Mouse (Mus musculus): ENCODE measurements around the gene Tmem140. TPM values are rescaled to one million over a fixed set of nuclear protein-coding genes. Genes with fewer than 3 reads are reported as not detected.

The Tmem140 gene
- 3.8 and 7.3 TPM in 2 replicates for polyA plus RNA-seq (2011; ENCODE audit: insufficient read length, low read depth, missing spikeins)

DNA sequence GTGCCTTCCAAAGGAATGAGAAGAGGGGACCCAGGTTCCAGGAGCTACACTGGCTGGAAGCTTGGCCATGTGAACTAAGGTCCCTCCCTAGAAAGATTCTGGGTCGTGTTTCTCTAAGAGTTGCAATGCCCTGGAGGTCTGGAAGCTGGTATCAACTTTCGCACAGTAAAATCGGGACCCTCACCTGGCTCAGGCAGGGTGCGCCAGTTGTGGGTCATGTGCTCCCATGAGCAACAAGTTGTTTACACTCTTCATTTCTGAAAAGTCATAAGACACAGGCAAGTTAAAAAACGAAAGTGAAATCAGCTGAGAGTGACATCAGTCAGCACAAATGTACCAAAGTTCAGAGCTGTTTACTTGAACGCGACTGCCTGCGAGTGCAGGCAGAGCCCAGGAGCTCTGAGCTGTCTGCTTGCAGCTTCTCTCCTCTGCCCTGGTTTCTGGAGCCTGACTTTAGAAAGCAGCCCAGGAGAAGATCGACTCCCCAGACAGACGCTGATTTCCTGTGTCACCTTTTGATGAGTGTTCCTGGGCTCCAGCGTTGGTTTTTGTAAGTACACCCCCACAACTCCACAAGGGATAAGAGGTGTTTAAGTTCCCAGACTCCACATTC lies at the start of gene Tmem140:
Tmem140 (plus strand) TSS at position 356 of the 613 bp plus-strand sequence.
- Histone ChIP-seq H3K27ac (ENCODE audit: insufficient read depth, low read length) (peak within 1 kb of the TSS; percentile 14; the same call in 1 of the 2 replicates), H3K4me1 (ENCODE audit: control insufficient read depth, insufficient read depth, low read length) (peaks cover 5% of the 10 kb centered on the region), H3K4me3 (ENCODE audit: insufficient read depth, low read length) (peak within 1 kb of the TSS; percentile 30)
- TF ChIP-seq CTCF (IDR thresholded peaks at IDR 0.05; ENCODE audit: borderline replicate concordance, insufficient read depth, low read length): no peak
- TF ChIP-seq POLR2A (IDR thresholded peaks at IDR 0.05; ENCODE audit: low read depth, low read length): peak; percentile 48; the same call in 1 of the 2 replicates

DNA sequence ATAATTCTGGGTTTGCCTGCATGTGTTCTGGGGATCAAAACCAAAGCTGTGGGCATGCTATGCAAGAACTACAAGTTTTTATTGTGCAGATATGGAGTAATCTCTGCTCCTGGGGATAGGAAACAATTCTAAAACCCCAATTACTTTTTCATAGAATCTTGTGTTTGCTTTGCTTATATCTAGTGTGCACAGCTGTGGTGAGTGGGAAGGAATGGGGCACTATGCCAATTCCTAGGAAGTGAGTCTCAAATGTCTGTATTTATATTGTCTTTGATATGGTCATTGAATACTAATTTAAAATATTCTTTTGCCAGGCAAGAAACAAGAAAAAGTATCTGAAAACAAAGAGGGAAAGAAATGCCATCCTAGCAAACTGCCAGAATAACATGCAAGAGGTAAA lies 38.5 kb upstream of the Tmem140 start:
- no peak for TF ChIP-seq POLR2A (IDR thresholded peaks at IDR 0.05; ENCODE audit: low read depth, low read length)
- TF ChIP-seq CTCF (IDR thresholded peaks at IDR 0.05; ENCODE audit: borderline replicate concordance, insufficient read depth, low read length): no peak
- no peaks in the 10 kb centered on the region for H3K4me1 ChIP-seq (ENCODE audit: control insufficient read depth, insufficient read depth, low read length)
- H3K4me3 ChIP-seq (ENCODE audit: insufficient read depth, low read length): no peak overlapping the region
- no peak overlapping the region for H3K27ac ChIP-seq (ENCODE audit: insufficient read depth, low read length)

DNA sequence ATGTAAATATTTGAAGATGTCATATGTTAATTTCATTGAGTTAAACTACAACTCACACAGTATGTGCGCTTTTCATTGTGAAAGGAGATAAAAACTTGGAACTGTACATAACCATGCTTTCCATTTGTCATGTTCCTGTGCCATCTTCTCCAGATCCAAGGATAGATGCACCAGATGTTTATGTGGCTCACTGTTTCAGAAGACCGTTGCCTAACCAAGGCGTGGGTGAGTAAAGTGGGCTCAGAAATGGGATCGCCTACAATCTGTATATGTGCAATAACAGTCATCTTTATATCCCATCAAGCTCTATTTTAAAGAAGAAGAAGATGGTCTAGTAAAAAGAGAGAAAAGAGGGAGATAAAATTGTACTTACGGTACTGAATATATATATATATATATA lies 30.6 kb upstream of the Tmem140 start:
- TF ChIP-seq POLR2A (IDR thresholded peaks at IDR 0.05; ENCODE audit: low read depth, low read length) (no peak), CTCF (IDR thresholded peaks at IDR 0.05; ENCODE audit: borderline replicate concordance, insufficient read depth, low read length) (no peak)
- peaks cover 4% of the 10 kb centered on the region; the same call in 1 of the 2 replicates for H3K4me1 ChIP-seq (ENCODE audit: control insufficient read depth, insufficient read depth, low read length)
- H3K27ac ChIP-seq (ENCODE audit: insufficient read depth, low read length): no peak overlapping the region
- no peak overlapping the region for H3K4me3 ChIP-seq (ENCODE audit: insufficient read depth, low read length)

DNA sequence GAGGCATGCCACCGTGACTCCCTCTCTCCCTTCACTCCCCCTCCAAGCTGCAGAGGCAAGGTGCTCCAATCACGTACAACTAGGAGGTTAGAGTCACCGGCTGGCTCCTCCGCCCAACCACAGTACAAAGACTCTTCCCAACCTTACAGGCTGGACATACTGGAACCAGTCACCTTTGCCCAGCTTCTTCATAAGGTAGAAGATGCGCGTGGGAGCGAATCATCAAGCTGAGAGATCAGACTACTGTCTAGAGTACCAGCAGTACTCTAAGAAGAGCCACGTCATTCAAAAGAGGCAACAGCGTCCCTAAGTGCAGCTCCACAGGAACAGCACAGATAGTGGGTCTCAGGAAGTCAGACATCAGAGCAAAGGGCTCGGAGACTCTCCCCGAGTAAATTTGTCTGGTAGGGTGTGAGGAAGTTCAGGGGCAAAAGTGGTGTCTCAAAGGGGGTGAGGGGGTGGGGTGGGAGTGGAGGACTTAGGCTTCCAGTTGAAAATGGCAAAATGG lies 1.3 kb upstream of the Tmem140 start:
- peaks cover 5% of the 10 kb centered on the region for H3K4me1 ChIP-seq (ENCODE audit: control insufficient read depth, insufficient read depth, low read length)
- H3K27ac ChIP-seq (ENCODE audit: insufficient read depth, low read length): no peak overlapping the region
- no peak overlapping the region for H3K4me3 ChIP-seq (ENCODE audit: insufficient read depth, low read length)
- TF ChIP-seq CTCF (IDR thresholded peaks at IDR 0.05; ENCODE audit: borderline replicate concordance, insufficient read depth, low read length): no peak
- TF ChIP-seq POLR2A (IDR thresholded peaks at IDR 0.05; ENCODE audit: low read depth, low read length): no peak

DNA sequence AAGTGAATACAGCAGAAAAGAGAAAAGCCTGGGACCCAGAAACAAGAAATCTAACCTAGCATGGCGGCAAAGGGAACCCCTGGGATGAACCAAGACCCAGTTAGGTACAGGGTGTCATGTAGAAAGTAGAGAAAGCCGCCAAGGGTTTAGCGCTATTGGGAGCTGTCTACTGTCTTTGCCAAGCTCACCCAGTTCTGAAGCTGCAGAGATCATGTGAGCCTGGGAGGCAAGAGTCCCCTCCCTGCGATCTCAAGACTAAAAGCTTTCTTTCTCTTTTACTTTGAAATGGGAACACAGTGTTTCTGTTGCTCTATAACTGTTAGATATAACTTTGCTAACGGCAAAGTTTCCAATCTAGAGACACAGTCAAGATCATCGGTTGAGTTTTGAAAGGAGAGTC lies 565 bp upstream of the Tmem140 start:
- Histone ChIP-seq H3K4me3 (ENCODE audit: insufficient read depth, low read length) (no peak overlapping the region), H3K27ac (ENCODE audit: insufficient read depth, low read length) (0 out of 2 replicates have a peak overlapping the region, but pooled peaks have one; percentile 14), H3K4me1 (ENCODE audit: control insufficient read depth, insufficient read depth, low read length) (peaks cover 5% of the 10 kb centered on the region)
- no peak for TF ChIP-seq POLR2A (IDR thresholded peaks at IDR 0.05; ENCODE audit: low read depth, low read length)
- no peak for TF ChIP-seq CTCF (IDR thresholded peaks at IDR 0.05; ENCODE audit: borderline replicate concordance, insufficient read depth, low read length)

DNA sequence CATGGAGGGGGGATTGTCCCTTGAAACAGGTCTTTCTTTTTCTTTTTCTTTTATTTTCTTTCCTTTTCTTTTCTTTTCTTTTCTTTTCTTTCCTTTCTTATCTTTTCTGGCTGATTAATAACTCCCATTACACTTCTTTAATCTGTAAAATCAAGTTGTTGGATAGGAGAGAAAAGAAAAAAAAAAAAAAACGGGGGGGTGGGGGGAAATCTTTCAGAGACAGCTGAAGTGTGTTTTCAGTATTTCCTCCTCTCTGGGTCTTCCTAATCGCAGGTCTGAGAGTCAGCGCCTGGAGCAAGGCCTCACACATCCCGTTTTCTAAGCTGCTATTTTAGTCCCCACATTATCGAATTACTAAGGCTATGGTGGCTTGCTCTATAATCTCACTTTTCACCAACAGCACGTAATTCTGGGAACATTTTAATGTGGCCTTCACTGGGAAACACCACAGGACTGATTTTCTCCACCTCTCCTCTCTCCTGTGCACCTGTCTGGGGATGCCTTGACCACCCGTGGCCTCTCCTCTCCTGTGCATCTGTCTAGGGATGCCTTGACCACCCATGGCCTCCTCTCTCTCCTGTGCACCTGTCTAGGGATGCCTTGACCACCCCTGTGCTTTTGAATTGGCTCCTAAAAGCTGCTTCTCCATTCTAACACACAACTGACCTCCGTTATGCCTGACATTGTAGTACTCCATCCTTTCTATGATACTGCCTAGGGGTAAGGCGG lies 1.0 kb downstream of the Tmem140 start:
- Histone ChIP-seq H3K27ac (ENCODE audit: insufficient read depth, low read length) (no peak overlapping the region), H3K4me1 (ENCODE audit: control insufficient read depth, insufficient read depth, low read length) (peaks cover 5% of the 10 kb centered on the region), H3K4me3 (ENCODE audit: insufficient read depth, low read length) (no peak overlapping the region)
- TF ChIP-seq POLR2A (IDR thresholded peaks at IDR 0.05; ENCODE audit: low read depth, low read length) (no peak), CTCF (IDR thresholded peaks at IDR 0.05; ENCODE audit: borderline replicate concordance, insufficient read depth, low read length) (no peak)

DNA sequence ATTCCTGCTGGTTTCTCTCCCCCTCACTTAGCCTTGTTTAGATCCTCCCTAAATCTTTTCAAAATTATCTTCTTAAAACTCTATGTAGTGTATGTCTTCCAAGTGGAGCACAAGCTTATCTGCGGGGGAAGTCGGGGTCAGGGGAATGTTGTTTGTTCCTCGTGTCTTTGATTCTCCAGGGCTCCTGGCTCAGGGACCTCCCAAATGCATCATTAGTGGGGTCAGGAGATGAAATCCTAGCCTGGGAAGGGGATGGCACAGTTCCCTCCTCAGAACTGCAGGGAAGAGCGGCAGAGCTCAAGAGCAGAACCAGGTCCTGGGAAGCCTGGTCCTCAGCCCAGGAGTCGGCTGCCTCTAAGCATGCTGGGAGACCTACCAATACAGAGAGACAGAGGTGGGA lies 2.3 kb downstream of the Tmem140 start:
- Histone ChIP-seq H3K4me1 (ENCODE audit: control insufficient read depth, insufficient read depth, low read length) (peaks cover 11% of the 10 kb centered on the region), H3K4me3 (ENCODE audit: insufficient read depth, low read length) (no peak overlapping the region), H3K27ac (ENCODE audit: insufficient read depth, low read length) (0 out of 2 replicates have a peak overlapping the region, but pooled peaks have one; percentile 7)
- TF ChIP-seq POLR2A (IDR thresholded peaks at IDR 0.05; ENCODE audit: low read depth, low read length) (no peak), CTCF (IDR thresholded peaks at IDR 0.05; ENCODE audit: borderline replicate concordance, insufficient read depth, low read length) (no peak)

DNA sequence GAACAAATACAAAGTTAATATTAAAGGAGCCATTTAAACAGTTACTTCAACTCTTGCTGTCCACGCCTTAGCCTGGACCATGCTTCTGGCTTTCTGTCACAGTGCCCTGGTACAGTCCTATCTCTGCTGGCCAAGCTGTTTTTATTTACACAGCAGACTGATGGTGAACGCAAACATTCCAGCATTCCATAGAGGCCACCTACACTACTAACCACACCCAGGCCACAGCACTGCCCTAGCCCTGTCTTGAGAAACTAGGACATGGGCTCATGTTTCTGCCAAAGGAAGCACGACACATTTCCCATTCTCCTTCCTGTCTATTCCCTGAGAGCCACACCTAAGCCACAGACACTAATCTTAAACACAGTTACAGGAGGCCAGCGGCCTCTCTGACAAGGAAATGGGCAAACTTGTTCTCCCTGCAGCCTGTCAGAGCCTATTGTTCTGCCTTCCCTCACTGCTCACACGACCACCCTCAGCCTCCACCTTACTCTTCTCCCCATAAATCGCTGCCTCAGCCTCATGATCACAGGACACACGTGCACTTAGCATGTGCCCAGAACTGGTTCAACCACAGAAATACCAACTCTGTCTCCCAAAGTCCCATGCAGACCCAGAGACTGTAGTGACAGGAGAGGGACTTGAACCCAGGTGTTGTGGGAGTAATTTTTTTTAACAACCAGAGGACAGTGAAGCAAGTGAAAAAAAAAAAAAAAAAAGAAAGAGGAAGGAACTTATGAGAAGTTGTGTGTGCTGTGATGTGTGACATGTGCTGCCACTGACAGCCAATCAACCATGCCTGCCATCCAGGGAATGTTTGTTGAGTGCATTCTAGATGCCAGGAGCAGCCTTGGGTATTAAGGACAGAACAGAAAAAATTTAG lies 3.0 kb downstream of the Tmem140 start:
- TF ChIP-seq CTCF (IDR thresholded peaks at IDR 0.05; ENCODE audit: borderline replicate concordance, insufficient read depth, low read length) (no peak), POLR2A (IDR thresholded peaks at IDR 0.05; ENCODE audit: low read depth, low read length) (no peak)
- Histone ChIP-seq H3K4me1 (ENCODE audit: control insufficient read depth, insufficient read depth, low read length) (peaks cover 11% of the 10 kb centered on the region), H3K27ac (ENCODE audit: insufficient read depth, low read length) (peak overlapping the region; percentile 7; the same call in 1 of the 2 replicates), H3K4me3 (ENCODE audit: insufficient read depth, low read length) (no peak overlapping the region)

DNA sequence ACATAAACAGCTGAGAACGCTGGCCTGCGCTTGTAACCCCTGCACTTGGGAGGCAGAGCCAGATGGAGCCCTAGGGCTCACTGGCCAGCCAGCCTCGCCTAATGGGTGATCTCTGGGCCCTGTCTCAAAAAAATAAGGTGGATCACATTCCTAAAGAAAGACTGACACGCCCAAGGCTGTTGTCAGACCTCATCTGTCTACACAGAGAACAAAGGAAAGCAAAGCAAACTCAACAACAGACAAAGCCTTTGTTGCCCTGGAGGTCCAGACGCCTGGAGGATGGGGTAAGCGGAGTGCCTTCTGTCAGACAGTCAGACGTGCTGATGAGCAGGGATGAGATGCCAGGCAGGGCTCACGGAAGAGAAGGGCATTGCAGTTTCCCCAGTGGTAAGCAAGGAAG lies 3.8 kb downstream of the Tmem140 start:
- Histone ChIP-seq H3K27ac (ENCODE audit: insufficient read depth, low read length) (no peak overlapping the region), H3K4me1 (ENCODE audit: control insufficient read depth, insufficient read depth, low read length) (peaks cover 14% of the 10 kb centered on the region), H3K4me3 (ENCODE audit: insufficient read depth, low read length) (no peak overlapping the region)
- TF ChIP-seq POLR2A (IDR thresholded peaks at IDR 0.05; ENCODE audit: low read depth, low read length) (no peak), CTCF (IDR thresholded peaks at IDR 0.05; ENCODE audit: borderline replicate concordance, insufficient read depth, low read length) (no peak)
